Mouse (Mus musculus) spleen, adult 2 months (tissue): ENCODE measurements around the gene Pex7.

ENCODE experiments used
- CTCF ChIP-seq: fragments of 200-500 bp; IDR thresholded peaks from 2 replicates; pipeline ENCODE4 v1.5.1; 2011; ENCODE audit warnings: mild to moderate bottlenecking, inconsistent platforms; ENCODE audit not compliant: insufficient read depth, insufficient read length, insufficient replicate concordance; ENCODE audit errors: extremely low read depth
- POLR2A ChIP-seq: fragments of 200-500 bp; IDR thresholded peaks from 2 replicates; pipeline ENCODE4 v1.6.1; 2011; ENCODE audit warnings: low read depth, low read length, inconsistent platforms

GRCm38 (mm10) chr10:19922410-19922809, 14.9 kb upstream of the Pex7 start:
- TF ChIP-seq CTCF (no peak), POLR2A (no peak)
